Mouse (Mus musculus) testis, postnatal 14 days (tissue): Measurements from ENCODE around the gene 9830107B12Rik.
"Not testable (repeated sequence)": the region's sequence is repeated elsewhere in the genome, so short reads cannot be mapped to it uniquely, and the experiment has no call there.

Experiments used
- DNase-seq: peaks from one replicate; pipeline ENCODE4 v3.0.0; 2021; ENCODE audit warnings: low spot score

The 9830107B12Rik gene

GRCm38 (mm10) chr17:48146120-48146519 lies at the start of gene 9830107B12Rik:
Gene 9830107B12Rik (minus strand): TSS chr17:48146268.
- no peak for DNase-seq

GRCm38 (mm10) chr17:48192366-48192765 lies 46.3 kb upstream of the 9830107B12Rik start:
- DNase-seq = no peak

- DNase-seq = no peak
Observed at GRCm38 (mm10) chr17:48185252-48185651, 39.2 kb upstream of the 9830107B12Rik start.

- DNase-seq = not testable (repeated sequence)
Observed at GRCm38 (mm10) chr17:48167103-48167502, 21.0 kb upstream of the 9830107B12Rik start, which contains the start of gene A530064D06Rik. Gene A530064D06Rik (minus strand): TSS chr17:48167275.

GRCm38 (mm10) chr17:48157382-48158076 lies 11.5 kb upstream of the 9830107B12Rik start:
- no peak for DNase-seq

- no peak for DNase-seq
Observed at GRCm38 (mm10) chr17:48132810-48133209, 13.3 kb downstream of the 9830107B12Rik start.

GRCm38 (mm10) chr17:48120456-48120855 lies 25.6 kb downstream of the 9830107B12Rik start:
- DNase-seq = no peak

GRCm38 (mm10) chr17:48119656-48120055 lies 26.4 kb downstream of the 9830107B12Rik start:
- peak; percentile 77 for DNase-seq

- no peak for DNase-seq
Observed at GRCm38 (mm10) chr17:48118570-48118969, 27.5 kb downstream of the 9830107B12Rik start.

- no peak for DNase-seq
Observed at GRCm38 (mm10) chr17:48110547-48111287, 35.4 kb downstream of the 9830107B12Rik start.

GRCm38 (mm10) chr17:48108520-48108919 lies 37.5 kb downstream of the 9830107B12Rik start:
- DNase-seq = no peak

GRCm38 (mm10) chr17:48107862-48108261 lies 38.2 kb downstream of the 9830107B12Rik start:
- DNase-seq = no peak

GRCm38 (mm10) chr17:48107333-48107732 lies 38.7 kb downstream of the 9830107B12Rik start:
- no peak for DNase-seq

- peak; percentile 80 for DNase-seq
Observed at GRCm38 (mm10) chr17:48100441-48101417, 45.3 kb downstream of the 9830107B12Rik start.

- no peak for DNase-seq
Observed at GRCm38 (mm10) chr17:48099312-48099711, 46.8 kb downstream of the 9830107B12Rik start.

- no peak for DNase-seq
Observed at GRCm38 (mm10) chr17:48098528-48098890, 47.6 kb downstream of the 9830107B12Rik start.

GRCm38 (mm10) chr17:48097743-48098527 lies 48.1 kb downstream of the 9830107B12Rik start:
- no peak for DNase-seq

GRCm38 (mm10) chr17:48097011-48097742 lies 48.9 kb downstream of the 9830107B12Rik start:
- DNase-seq = no peak

- no peak for DNase-seq
Observed at GRCm38 (mm10) chr17:48096321-48096720, 49.7 kb downstream of the 9830107B12Rik start.

- DNase-seq = no peak
Observed at GRCm38 (mm10) chr17:48095718-48096121, 50.3 kb downstream of the 9830107B12Rik start.
